Mouse (Mus musculus) hindbrain, embryonic 16.5 days (tissue): ENCODE measurements around the gene Slc12a8. TPM values are rescaled to one million over a fixed set of nuclear protein-coding genes. Genes with fewer than 3 reads are reported as not detected.

Experiments used
- ATAC-seq: fragments of 200-750 bp; cut with Nextera tagmentation; 2 replicates; pipeline ENCODE4 v1.8.0; 2017; ENCODE audit warnings: moderate TSS enrichment, moderate library complexity
- H3K27ac ChIP-seq: fragments of 300-500 bp; sonication (generic); 2 replicates; pipeline ENCODE4 v1.5.1; 2014; ENCODE audit warnings: low read depth, mild to moderate bottlenecking, control low read depth, low read length, moderate library complexity
- H3K27me3 ChIP-seq: fragments of 300-500 bp; sonication (generic); replicated peaks from 2 replicates; pipeline ENCODE4 v1.6.1; 2014; ENCODE audit warnings: low read length; ENCODE audit not compliant: control insufficient read depth, insufficient read depth
- H3K36me3 ChIP-seq: fragments of 300-500 bp; sonication (generic); 2 replicates; pipeline ENCODE4 v1.6.1; 2014; ENCODE audit warnings: mild to moderate bottlenecking, low read length, moderate library complexity, mixed read lengths; ENCODE audit not compliant: control insufficient read depth, insufficient read depth
- H3K4me1 ChIP-seq: fragments of 300-500 bp; sonication (generic); 2 replicates; pipeline ENCODE4 v1.6.1; 2014; ENCODE audit warnings: low read depth, low read length; ENCODE audit not compliant: control insufficient read depth, insufficient read depth
- H3K4me2 ChIP-seq: fragments of 300-500 bp; sonication (generic); 2 replicates; pipeline ENCODE4 v1.6.1; 2014; ENCODE audit warnings: mild to moderate bottlenecking, low read length, control low read depth, moderate library complexity
- H3K4me3 ChIP-seq: fragments of 300-500 bp; sonication (generic); 2 replicates; pipeline ENCODE4 v1.5.1; 2014; ENCODE audit warnings: mild to moderate bottlenecking, low read length, control low read depth, moderate library complexity
- H3K9ac ChIP-seq: fragments of 300-500 bp; sonication (generic); 2 replicates; pipeline ENCODE4 v1.6.1; 2014; ENCODE audit warnings: low read depth, mild to moderate bottlenecking, control low read depth, low read length, moderate library complexity
- H3K9me3 ChIP-seq: fragments of 300-500 bp; sonication (generic); 2 replicates; pipeline ENCODE4 v1.6.1; 2014; ENCODE audit warnings: mild to moderate bottlenecking, low read length, moderate library complexity; ENCODE audit not compliant: control insufficient read depth
- WGBS: fragments of 180-500 bp; shearing (Covaris S2); extraction: QIAGEN DNeasy Blood & Tissue Kit; methylation state at CpG from one replicate; pipeline ENCODE4 v1.1.7; 2014; 5-methylcytosine and 5-hydroxymethylcytosine counted together
- polyA plus RNA-seq: library from polyadenylated mRNA; unstranded; fragments of >200 nt; fragmentation: Nextera tagmentation; extraction: Ambion mirVana; gene quantifications from 2 replicates; pipeline ENCODE4 v1.2.1, GENCODE M21; 2015

Gene Slc12a8
- polyA plus RNA-seq, 1 experiment from 2014 or later = 1.5 TPM

GRCm38 (mm10) chr16:33687724-33688123, 170.6 kb downstream of the Slc12a8 start:
- no peak for ATAC-seq
- Histone ChIP-seq H3K27me3 (no peaks in the 10 kb centered on the region), H3K36me3 (no peaks in the 10 kb centered on the region), H3K4me1 (peaks cover 14% of the 10 kb centered on the region), H3K27ac (0 out of 2 replicates have a peak overlapping the region, but pooled peaks have one; percentile 23), H3K4me2 (peak overlapping the region; percentile 97), H3K9ac (peak overlapping the region; percentile 25; the same call in 1 of the 2 replicates), H3K4me3 (no peak overlapping the region), H3K9me3 (no peaks in the 10 kb centered on the region)
- WGBS = 58% methylated on average over 3 of the region's 3 CpGs

DNA sequence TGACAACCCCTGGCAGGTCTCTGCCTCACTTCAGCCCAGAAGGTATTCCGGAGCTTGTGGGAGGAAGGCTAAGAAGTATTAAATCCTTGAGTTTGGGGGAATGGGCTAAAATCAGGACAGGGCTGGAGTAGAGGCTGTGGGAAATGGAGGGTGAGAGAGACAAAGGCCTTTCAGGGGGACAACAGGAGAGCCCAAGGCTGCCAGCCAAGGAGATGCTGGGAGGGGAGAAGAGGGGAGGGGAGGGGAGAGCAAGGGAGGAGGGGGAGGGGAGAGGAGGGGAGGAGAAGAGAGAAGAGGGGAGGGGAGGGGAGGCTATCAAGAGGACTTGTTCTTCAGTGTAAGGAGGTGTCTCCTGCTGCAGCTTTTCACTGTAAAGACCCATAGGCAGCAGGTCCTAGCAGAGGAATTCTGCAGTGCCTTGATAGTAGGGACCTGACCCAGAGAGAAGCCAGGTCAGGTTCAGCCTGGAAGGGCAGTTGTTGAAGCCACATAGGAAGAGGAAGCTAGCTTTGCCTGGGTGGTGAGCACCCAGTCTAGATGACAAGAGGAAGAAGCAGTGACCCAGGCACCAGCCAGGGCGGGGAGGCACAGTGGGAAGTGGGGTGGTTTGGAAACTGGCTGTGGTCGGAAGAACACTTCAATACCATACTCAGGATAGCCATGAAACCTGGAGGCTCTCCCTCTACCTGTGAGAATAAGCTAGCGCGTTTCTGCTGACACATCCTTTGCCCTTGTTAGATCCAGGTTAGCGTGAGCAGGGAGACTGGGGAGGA, 174.0 kb downstream of the Slc12a8 start:
- 85% methylated on average over 6 of the region's 6 CpGs for WGBS
- Histone ChIP-seq H3K4me3 (no peak overlapping the region), H3K9ac (no peak overlapping the region), H3K27me3 (no peaks in the 10 kb centered on the region), H3K36me3 (no peaks in the 10 kb centered on the region), H3K27ac (no peak overlapping the region), H3K4me1 (peaks cover 11% of the 10 kb centered on the region), H3K9me3 (no peaks in the 10 kb centered on the region), H3K4me2 (no peak overlapping the region)
- ATAC-seq = no peak

DNA sequence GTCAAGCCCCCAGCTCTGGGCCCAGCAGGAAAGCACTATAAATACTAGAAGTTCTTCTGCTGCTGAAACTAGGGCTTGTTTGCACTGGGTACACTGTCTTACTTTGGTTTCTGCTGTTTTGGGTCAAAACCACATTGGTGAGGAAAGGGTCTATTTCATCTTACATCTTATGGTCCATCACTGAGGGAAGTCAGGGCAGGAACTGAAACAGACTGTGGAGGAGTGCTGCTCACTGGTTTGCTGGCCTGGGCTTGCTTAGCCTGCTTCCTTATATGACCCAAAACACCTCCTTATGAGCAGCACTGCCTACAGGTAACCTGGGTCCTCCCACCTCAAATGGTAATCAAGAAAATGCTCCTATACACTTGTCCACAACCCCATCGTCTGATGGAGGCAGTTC, 176.4 kb downstream of the Slc12a8 start:
- no peak for ATAC-seq
- no peaks in the 10 kb centered on the region for H3K36me3 ChIP-seq
- WGBS = 100% methylated on average over 1 of the region's 1 CpGs
- no peak overlapping the region for H3K27ac ChIP-seq
- peaks cover 10% of the 10 kb centered on the region for H3K4me1 ChIP-seq
- no peak overlapping the region for H3K4me2 ChIP-seq
- no peak overlapping the region for H3K4me3 ChIP-seq
- no peak overlapping the region for H3K9ac ChIP-seq
- no peaks in the 10 kb centered on the region for H3K27me3 ChIP-seq
- H3K9me3 ChIP-seq = no peaks in the 10 kb centered on the region

- Histone ChIP-seq H3K9me3 (no peaks in the 10 kb centered on the region), H3K27me3 (no peaks in the 10 kb centered on the region), H3K36me3 (no peaks in the 10 kb centered on the region), H3K4me1 (peaks cover 10% of the 10 kb centered on the region), H3K4me3 (no peak overlapping the region), H3K9ac (0 out of 2 replicates have a peak overlapping the region, but pooled peaks have one; percentile 14), H3K27ac (peak overlapping the region; percentile 65), H3K4me2 (no peak overlapping the region)
- WGBS = 55% methylated on average over 12 of the region's 13 CpGs
- peak; percentile 77; the same call in 1 of the 2 replicates for ATAC-seq
Observed at GRCm38 (mm10) chr16:33696811-33697575, 179.9 kb downstream of the Slc12a8 start.

DNA sequence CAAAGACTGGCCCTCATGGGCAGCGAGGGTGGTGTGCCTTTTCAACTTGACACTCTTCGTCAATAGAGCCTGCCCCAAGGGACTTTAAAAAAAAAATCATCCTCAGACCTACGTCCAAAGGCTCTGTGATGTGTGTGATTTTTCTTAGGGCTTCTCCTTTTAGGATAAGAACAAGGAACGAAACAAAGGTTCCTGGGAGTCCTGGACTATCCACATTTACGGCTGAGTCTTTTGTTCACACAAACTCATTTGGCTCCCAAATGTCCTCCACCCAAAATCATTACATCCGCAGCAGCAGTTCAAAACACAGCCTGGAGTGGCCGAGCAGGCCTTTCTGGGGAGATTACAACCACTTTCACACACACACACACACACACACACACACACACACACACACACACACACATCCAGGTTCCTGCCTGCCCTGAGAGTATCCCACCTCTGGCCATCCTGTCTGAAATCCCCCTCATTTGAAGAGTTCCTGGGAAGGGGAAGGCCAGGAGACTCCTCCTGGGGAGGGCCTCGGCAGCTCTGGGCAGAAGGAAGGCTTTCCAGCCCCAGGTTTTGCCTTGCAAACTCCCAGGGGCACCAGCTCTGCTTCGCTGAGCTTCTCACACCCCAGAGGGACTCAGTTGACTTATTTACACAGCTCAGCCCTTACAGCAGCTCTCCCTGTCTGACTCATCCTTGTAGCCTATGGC, 180.6 kb downstream of the Slc12a8 start:
- Histone ChIP-seq H3K27me3 (no peaks in the 10 kb centered on the region), H3K4me1 (peaks cover 10% of the 10 kb centered on the region), H3K9ac (no peak overlapping the region), H3K9me3 (no peaks in the 10 kb centered on the region), H3K27ac (peak overlapping the region; percentile 65), H3K36me3 (no peaks in the 10 kb centered on the region), H3K4me3 (no peak overlapping the region), H3K4me2 (no peak overlapping the region)
- 46% methylated on average over 9 of the region's 9 CpGs for WGBS
- no peak for ATAC-seq

GRCm38 (mm10) chr16:33698277-33698790, 181.2 kb downstream of the Slc12a8 start:
- no peak overlapping the region for H3K4me2 ChIP-seq
- no peaks in the 10 kb centered on the region for H3K27me3 ChIP-seq
- peaks cover 10% of the 10 kb centered on the region for H3K4me1 ChIP-seq
- H3K27ac ChIP-seq = no peak overlapping the region
- 66% methylated on average over 12 of the region's 12 CpGs for WGBS
- no peak for ATAC-seq
- no peaks in the 10 kb centered on the region for H3K36me3 ChIP-seq
- no peak overlapping the region for H3K4me3 ChIP-seq
- H3K9me3 ChIP-seq = no peaks in the 10 kb centered on the region
- H3K9ac ChIP-seq = no peak overlapping the region

- H3K4me1 ChIP-seq = peaks cover 17% of the 10 kb centered on the region
- H3K9me3 ChIP-seq = no peaks in the 10 kb centered on the region
Observed at GRCm38 (mm10) chr16:33700584-33700983, 183.5 kb downstream of the Slc12a8 start.

GRCm38 (mm10) chr16:33701872-33702271, 184.7 kb downstream of the Slc12a8 start:
- Histone ChIP-seq H3K4me3 (no peak overlapping the region), H3K27ac (no peak overlapping the region), H3K9ac (no peak overlapping the region), H3K9me3 (no peaks in the 10 kb centered on the region), H3K27me3 (no peaks in the 10 kb centered on the region), H3K4me1 (peaks cover 11% of the 10 kb centered on the region), H3K4me2 (no peak overlapping the region), H3K36me3 (no peaks in the 10 kb centered on the region)
- no peak for ATAC-seq
- WGBS = 90% methylated on average over 4 of the region's 4 CpGs

More at GRCm38 (mm10) chr16:33700584-33700983, 183.5 kb downstream of the Slc12a8 start:
- H3K27me3 ChIP-seq = no peaks in the 10 kb centered on the region
- H3K36me3 ChIP-seq = no peaks in the 10 kb centered on the region
- H3K9ac ChIP-seq = no peak overlapping the region
- ATAC-seq = no peak
- WGBS = 63% methylated on average over 5 of the region's 5 CpGs
- no peak overlapping the region for H3K4me3 ChIP-seq
- no peak overlapping the region for H3K4me2 ChIP-seq
- H3K27ac ChIP-seq = no peak overlapping the region
